Mouse (Mus musculus) bone marrow, adult 2 months (tissue): ENCODE data around the gene Dnaja3. TPM values are rescaled to one million over a fixed set of nuclear protein-coding genes. Genes with fewer than 3 reads are reported as not detected.
"Not testable (repeated sequence)": the region's sequence is repeated elsewhere in the genome, so short reads cannot be mapped to it uniquely, and the experiment has no call there.

ENCODE experiments used
- H3K27ac ChIP-seq: fragments of 200-500 bp; 2 replicates; pipeline ENCODE4 v1.5.1; 2012; ENCODE audit warnings: low read depth, mild to moderate bottlenecking, control low read depth, inconsistent platforms, low read length; ENCODE audit not compliant: control insufficient read depth, poor library complexity, insufficient read depth
- H3K4me1 ChIP-seq: fragments of 200-500 bp; 2 replicates; pipeline ENCODE4 v1.6.1; 2011; ENCODE audit warnings: low read length; ENCODE audit not compliant: control insufficient read depth, insufficient read depth
- H3K4me3 ChIP-seq: fragments of 200-500 bp; replicated peaks from 2 replicates; pipeline ENCODE3; 2011; ENCODE audit warnings: mild to moderate bottlenecking, low read depth, low read length, control low read depth; ENCODE audit not compliant: control insufficient read depth
- CTCF ChIP-seq: fragments of 200-500 bp; IDR thresholded peaks from 2 replicates; pipeline ENCODE4 v1.5.1; 2011; ENCODE audit warnings: low read length, control low read depth; ENCODE audit not compliant: control insufficient read depth, insufficient read depth
- POLR2A ChIP-seq: fragments of 200-500 bp; IDR thresholded peaks from 2 replicates; pipeline ENCODE4 v1.6.1; 2011; ENCODE audit warnings: low read depth, mild to moderate bottlenecking, control low read depth, low read length, borderline replicate concordance; ENCODE audit not compliant: control insufficient read depth
- WGBS: fragments of 180-500 bp; shearing (Covaris S2); methylation state at CpG from one replicate; pipeline ENCODE4 v1.1.7; 2018; 5-methylcytosine and 5-hydroxymethylcytosine counted together
- polyA plus RNA-seq: library from polyadenylated mRNA; stranded (reverse); fragments of >200 nt; gene quantifications from 2 replicates; pipeline ENCODE4 v1.2.4, GENCODE M21; 2011; ENCODE audit warnings: low replicate concordance; ENCODE audit not compliant: missing spikeins, insufficient read depth, insufficient read length

Dnaja3 gene
- polyA plus RNA-seq, 1 experiment: 11.7 TPM

GRCm38 (mm10) chr16:4683581-4684456 is 44.0 kb downstream of the Dnaja3 start:
- TF ChIP-seq POLR2A (peak; percentile 92; the same call in 1 of the 2 replicates), CTCF (no peak)
- WGBS: under 1% methylated on average over 54 of the region's 54 CpGs
- H3K27ac ChIP-seq: peak overlapping the region; percentile 38
- H3K4me1 ChIP-seq: no peaks in the 10 kb centered on the region; the same call in 1 of the 2 replicates
- peak overlapping the region; percentile 69 for H3K4me3 ChIP-seq

GRCm38 (mm10) chr16:4684457-4684791 is 44.6 kb downstream of the Dnaja3 start:
- 0% methylated on average over 9 of the region's 9 CpGs for WGBS
- TF ChIP-seq POLR2A (no peak), CTCF (no peak)
- H3K4me1 ChIP-seq: no peaks in the 10 kb centered on the region; the same call in 1 of the 2 replicates
- H3K4me3 ChIP-seq: peak overlapping the region; percentile 69
- H3K27ac ChIP-seq: peak overlapping the region; percentile 38

DNA sequence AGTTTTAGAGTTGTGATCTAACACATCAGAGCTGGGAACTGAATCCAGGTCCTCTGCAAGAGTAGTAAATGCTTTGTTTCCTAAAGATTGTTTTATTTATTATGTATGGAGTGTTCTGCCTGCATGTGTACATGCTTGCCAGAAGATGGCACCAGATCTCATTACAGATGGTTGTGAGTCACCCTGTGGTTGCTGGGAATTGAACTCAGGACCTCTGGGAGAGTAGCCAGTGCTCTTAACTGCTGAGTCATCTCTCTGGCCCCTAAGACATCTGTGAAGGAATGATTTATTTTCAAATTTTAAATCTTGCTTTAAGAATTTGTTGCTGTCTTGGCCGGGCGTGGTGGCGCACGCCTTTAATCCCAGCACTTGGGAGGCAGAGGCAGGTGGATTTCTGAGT is 49.6 kb downstream of the Dnaja3 start:
- not testable (repeated sequence) for H3K27ac ChIP-seq, H3K4me1 ChIP-seq, H3K4me3 ChIP-seq
- 98% methylated on average over 4 of the region's 4 CpGs for WGBS

- no peaks in the 10 kb centered on the region for H3K4me1 ChIP-seq
- 87% methylated on average over 3 of the region's 3 CpGs for WGBS
- TF ChIP-seq CTCF: no peak
- no peak for TF ChIP-seq POLR2A
- H3K27ac ChIP-seq: no peak overlapping the region
- no peak overlapping the region for H3K4me3 ChIP-seq
These were observed 61.4 kb downstream of the Dnaja3 start for GRCm38 (mm10) chr16:4701211-4701610.

DNA sequence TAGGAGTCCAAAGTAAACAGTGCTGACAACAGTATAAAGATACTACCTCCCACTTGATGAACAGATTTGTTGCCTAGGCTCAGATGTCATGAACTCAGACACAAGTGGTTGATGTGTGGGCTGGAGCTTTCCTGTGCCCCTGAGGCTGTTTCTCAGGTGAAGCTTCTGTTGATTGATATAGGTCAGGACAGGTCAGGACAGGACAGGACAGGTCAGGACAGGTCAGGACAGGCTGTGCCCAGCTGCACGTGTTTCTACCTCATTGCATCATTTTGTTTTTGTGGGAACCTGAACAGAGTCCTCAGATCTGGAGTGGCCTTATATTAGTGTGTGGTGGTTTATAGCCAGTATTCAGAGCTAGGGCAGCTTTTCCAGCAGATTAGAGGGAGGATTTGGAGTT is 62.9 kb downstream of the Dnaja3 start:
- no peak for TF ChIP-seq CTCF
- no peak for TF ChIP-seq POLR2A
- 50% methylated on average over 1 of the region's 1 CpGs for WGBS
- Histone ChIP-seq H3K27ac (no peak overlapping the region), H3K4me3 (no peak overlapping the region), H3K4me1 (no peaks in the 10 kb centered on the region)

- H3K4me3 ChIP-seq: no peak overlapping the region
- TF ChIP-seq CTCF (no peak), POLR2A (no peak)
- 81% methylated on average over 4 of the region's 4 CpGs for WGBS
These were observed 65.8 kb downstream of the Dnaja3 start for GRCm38 (mm10) chr16:4705541-4705940.

GRCm38 (mm10) chr16:4711173-4711572 is 71.4 kb downstream of the Dnaja3 start:
- 94% methylated on average over 4 of the region's 4 CpGs for WGBS
- H3K4me1 ChIP-seq: no peaks in the 10 kb centered on the region
- H3K4me3 ChIP-seq: no peak overlapping the region
- no peak for TF ChIP-seq POLR2A
- TF ChIP-seq CTCF: no peak
- no peak overlapping the region for H3K27ac ChIP-seq

More at GRCm38 (mm10) chr16:4705541-4705940, 65.8 kb downstream of the Dnaja3 start:
- Histone ChIP-seq H3K4me1 (no peaks in the 10 kb centered on the region), H3K27ac (no peak overlapping the region)

GRCm38 (mm10) chr16:4713861-4714710 is 74.3 kb downstream of the Dnaja3 start:
- 84% methylated on average over 17 of the region's 17 CpGs for WGBS
- H3K27ac ChIP-seq: no peak overlapping the region
- no peak for TF ChIP-seq CTCF
- H3K4me3 ChIP-seq: no peak overlapping the region
- no peaks in the 10 kb centered on the region for H3K4me1 ChIP-seq
